Mouse (Mus musculus) heart, postnatal 0 days (tissue): ENCODE measurements around the gene Stac.

Experiments
- CTCF ChIP-seq: IDR thresholded peaks from 2 replicates; pipeline ENCODE4 v1.5.1; 2016; ENCODE audit warnings: antibody characterized with exemption, control low read depth, low read depth
- EP300 ChIP-seq: IDR thresholded peaks from 2 replicates; pipeline ENCODE4 v1.6.1; 2016; ENCODE audit warnings: antibody characterized with exemption, low read depth

DNA sequence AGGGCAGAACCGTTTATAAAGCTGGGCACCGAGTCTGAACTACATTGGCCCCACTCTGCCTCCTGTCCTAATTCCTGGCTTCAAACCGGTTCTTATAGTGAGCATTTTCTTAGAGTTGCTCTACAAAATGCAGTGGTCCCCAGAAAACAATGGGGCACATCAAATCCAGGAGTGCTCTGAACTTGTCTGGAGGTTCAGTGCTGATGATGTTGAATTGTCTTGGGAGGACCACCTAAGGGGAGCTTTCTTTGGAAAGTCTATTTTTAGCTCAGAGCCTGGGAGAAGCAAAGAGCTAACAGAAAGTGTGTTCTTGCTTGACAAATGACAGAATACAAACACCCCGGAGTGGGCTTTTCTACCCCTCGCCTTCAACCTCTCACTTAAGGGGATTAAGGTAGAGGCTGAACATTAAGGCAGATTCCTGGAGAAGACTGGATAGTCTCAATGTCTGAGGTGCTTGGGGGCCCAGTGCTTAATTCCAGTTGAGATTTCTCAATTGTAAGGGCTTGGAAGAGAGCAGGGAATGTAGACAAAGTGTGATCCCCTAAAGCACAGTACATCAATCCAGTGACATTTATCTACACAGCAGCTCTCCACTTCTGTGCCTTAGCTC lies 34.9 kb upstream of the Stac start:
- no peak for TF ChIP-seq CTCF
- TF ChIP-seq EP300: no peak
